In the genomic region with DNA sequence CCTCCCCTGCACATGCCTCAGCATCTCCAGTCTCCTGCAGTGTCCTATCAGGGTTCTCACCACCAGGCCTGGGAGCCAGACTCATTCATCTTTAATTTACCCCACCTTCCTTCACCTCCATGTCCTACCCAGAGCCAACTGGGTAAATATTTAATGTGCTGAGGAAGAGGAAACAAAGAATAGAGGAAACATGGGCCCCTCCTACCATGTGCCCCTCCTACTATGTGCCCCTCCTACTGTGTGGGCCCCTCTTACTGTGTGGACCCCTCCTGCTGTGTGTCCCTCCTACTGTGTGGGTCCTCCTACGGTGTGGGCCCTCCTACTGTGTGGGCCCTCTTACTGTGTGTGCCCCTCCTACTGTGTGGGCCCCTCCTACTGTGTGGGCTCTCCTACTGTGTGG, we compare ENCODE assay signal across 16 mouse cellular contexts.
"Had no signal": no experiment of that assay in that cellular context is flagged by ENCODE, and none has a peak within 500 bp of the region (broad histone marks: within the 10 kb centered on the region; RNA-seq: fewer than 3 reads in every experiment).

No protein-coding gene starts in this region.

- H3K9ac ChIP-seq: limb, embryonic 12.5 days; liver, embryonic 14.5 days; neural tube, embryonic 12.5 days had no signal

- H3K4me2 ChIP-seq: limb, embryonic 12.5 days; neural tube, embryonic 12.5 days had no signal

- H3K4me3 ChIP-seq: limb, embryonic 12.5 days; midbrain, embryonic 10.5 days; neural tube, embryonic 12.5 days had no signal

- H3K9me3 ChIP-seq: limb, embryonic 12.5 days; midbrain, embryonic 10.5 days; neural tube, embryonic 12.5 days had no signal

- H3K4me1 ChIP-seq: limb, embryonic 12.5 days; midbrain, embryonic 10.5 days; neural tube, embryonic 12.5 days had no signal

- H3K36me3 ChIP-seq: limb, embryonic 12.5 days; midbrain, embryonic 10.5 days; neural tube, embryonic 12.5 days had no signal

- DNase-seq: kidney, adult 11 months; kidney, adult 9 months; kidney, postnatal 36 days; layer of hippocampus, adult 9-11 months; layer of hippocampus, postnatal 36 days; lung, adult 18-20 months; lung, postnatal 10 days; midbrain, embryonic 14.5 days; right cerebral cortex, postnatal 4 days; spleen, adult 18-20 months; thymus, adult 18-20 months; thymus, postnatal 14 days had no signal

- H3K27me3 ChIP-seq: limb, embryonic 12.5 days; neural tube, embryonic 12.5 days had no signal

- H3K27ac ChIP-seq: limb, embryonic 12.5 days; liver, embryonic 14.5 days; midbrain, embryonic 10.5 days; neural tube, embryonic 12.5 days had no signal
